Mouse (Mus musculus) limb, embryonic 14.5 days (tissue): ENCODE results near the gene Abcb7. TPM values are rescaled to one million over a fixed set of nuclear protein-coding genes. Genes with fewer than 3 reads are reported as not detected.

Experiments
- ATAC-seq: fragments of 200-750 bp; cut with Nextera tagmentation; 2 replicates; pipeline ENCODE4 v1.8.0; 2017; ENCODE audit warnings: low read depth, moderate number of reproducible peaks, moderate TSS enrichment; ENCODE audit not compliant: low FRiP score
- DNase-seq: peaks from one replicate; pipeline ENCODE4 v3.0.0-alpha.2; 2015; ENCODE audit warnings: low spot score
- H3K27ac ChIP-seq: fragments of 300-500 bp; sonication (generic); replicated peaks from 2 replicates; pipeline ENCODE4 v1.5.1; 2014; ENCODE audit warnings: low read depth, mild to moderate bottlenecking, low read length, moderate library complexity, mixed read lengths
- H3K27me3 ChIP-seq: fragments of 300-500 bp; sonication (generic); 2 replicates; pipeline ENCODE4 v1.6.1; 2014; ENCODE audit warnings: low read length, mixed read lengths; ENCODE audit not compliant: control insufficient read depth, insufficient read depth
- H3K36me3 ChIP-seq: fragments of 300-500 bp; sonication (generic); 2 replicates; pipeline ENCODE4 v1.6.1; 2014; ENCODE audit warnings: mild to moderate bottlenecking, low read length, moderate library complexity, mixed read lengths; ENCODE audit not compliant: control insufficient read depth, insufficient read depth
- H3K4me1 ChIP-seq: fragments of 300-500 bp; sonication (generic); 2 replicates; pipeline ENCODE4 v1.6.1; 2014; ENCODE audit warnings: antibody characterized with exemption, low read length, mixed read lengths; ENCODE audit not compliant: control insufficient read depth, insufficient read depth
- H3K4me2 ChIP-seq: fragments of 300-500 bp; sonication (generic); replicated peaks from 2 replicates; pipeline ENCODE4 v1.6.1; 2014; ENCODE audit warnings: low read depth, mild to moderate bottlenecking, low read length, moderate library complexity; ENCODE audit not compliant: severe bottlenecking
- H3K4me3 ChIP-seq: fragments of 300-500 bp; sonication (generic); replicated peaks from 2 replicates; pipeline ENCODE4 v1.5.1; 2014; ENCODE audit warnings: low read length
- H3K9ac ChIP-seq: fragments of 300-500 bp; sonication (generic); 2 replicates; pipeline ENCODE4 v1.6.1; 2014; ENCODE audit warnings: mild to moderate bottlenecking, low read depth, low read length, moderate library complexity; ENCODE audit not compliant: severe bottlenecking
- H3K9me3 ChIP-seq: fragments of 300-500 bp; sonication (generic); 2 replicates; pipeline ENCODE4 v1.6.1; 2016; ENCODE audit warnings: low read length; ENCODE audit not compliant: control insufficient read depth
- POLR2A ChIP-seq: fragments of 200-500 bp; IDR thresholded peaks from 2 replicates; pipeline ENCODE4 v1.8.0; 2012; ENCODE audit warnings: inconsistent platforms, mild to moderate bottlenecking, moderate library complexity, borderline replicate concordance; ENCODE audit not compliant: insufficient read depth, insufficient read length; ENCODE audit errors: extremely low read depth
- WGBS: fragments of 180-500 bp; shearing (Covaris S2); extraction: QIAGEN DNeasy Blood & Tissue Kit; methylation state at CpG from one replicate; pipeline ENCODE4 v1.1.7; 2014; 5-methylcytosine and 5-hydroxymethylcytosine counted together
- polyA plus RNA-seq, 2 experiments: library from polyadenylated mRNA; depleted of rRNA in 1 of 2; stranded (reverse) in 1 of 2; unstranded in 1 of 2; fragments of >200 nt; fragmentation: Nextera tagmentation in 1 of 2; extraction: Ambion mirVana in 1 of 2; gene quantifications; 2 replicates each; pipeline versions ENCODE4 v1.2.1 to v1.2.3; 2012 to 2014

Gene Abcb7
- polyA plus RNA-seq, 2 experiments = 5.4 to 7.0 TPM

DNA sequence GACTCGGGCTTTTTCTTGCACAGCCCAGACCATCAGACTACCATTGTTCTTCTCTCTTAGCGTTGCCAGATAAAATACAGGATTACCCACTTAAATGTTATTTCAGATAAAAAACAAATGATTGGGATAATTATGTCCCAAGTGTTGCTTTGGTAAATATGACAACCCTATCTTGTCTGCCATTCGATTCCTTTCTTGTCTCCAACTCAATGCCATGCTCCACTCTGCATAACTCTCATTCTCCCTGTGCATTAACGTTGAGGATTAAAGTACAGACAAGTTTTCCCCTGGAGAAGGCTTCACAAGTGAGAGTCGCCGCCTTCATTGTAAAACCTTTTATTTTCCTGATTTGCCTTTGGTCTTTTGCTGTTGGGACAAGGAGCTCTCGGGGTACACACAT is 339 bp upstream of the Abcb7 start:
- DNase-seq = no peak
- H3K27ac ChIP-seq = peak overlapping the region; percentile 90
- H3K4me1 ChIP-seq = no peaks in the 10 kb centered on the region
- no peaks in the 10 kb centered on the region for H3K9me3 ChIP-seq
- H3K9ac ChIP-seq = peak overlapping the region; percentile 71
- TF ChIP-seq POLR2A = no peak
- H3K36me3 ChIP-seq = no peaks in the 10 kb centered on the region
- H3K4me2 ChIP-seq = peak overlapping the region; percentile 42
- H3K27me3 ChIP-seq = no peaks in the 10 kb centered on the region
- H3K4me3 ChIP-seq = peak overlapping the region; percentile 52
- no peak for ATAC-seq
- WGBS = 44% methylated on average over 7 of the region's 7 CpGs

DNA sequence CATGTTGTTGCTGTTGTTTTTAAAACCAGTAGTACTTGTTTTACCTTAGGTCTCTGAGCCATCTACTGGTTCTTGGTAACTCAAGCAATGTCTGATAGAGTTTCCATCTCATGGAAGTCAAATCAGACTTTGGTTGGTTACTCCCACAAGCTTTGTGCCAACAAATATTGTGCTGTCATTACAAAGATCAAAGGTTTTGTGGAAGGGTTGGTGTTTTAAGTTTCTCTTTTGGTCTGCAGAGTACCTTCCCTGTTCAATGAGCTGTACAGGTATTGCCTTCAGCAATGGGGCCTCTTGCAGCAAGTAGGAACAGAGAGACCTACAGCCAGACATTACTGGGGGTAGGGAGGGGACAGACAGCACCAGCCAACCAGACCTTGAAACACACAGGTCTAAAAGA is 5.5 kb downstream of the Abcb7 start:
- Histone ChIP-seq H3K36me3 (no peaks in the 10 kb centered on the region), H3K9ac (no peak overlapping the region), H3K27ac (no peak overlapping the region), H3K9me3 (no peaks in the 10 kb centered on the region), H3K4me1 (no peaks in the 10 kb centered on the region), H3K27me3 (no peaks in the 10 kb centered on the region), H3K4me3 (no peak overlapping the region), H3K4me2 (no peak overlapping the region)
- DNase-seq = no peak
- no peak for TF ChIP-seq POLR2A
- ATAC-seq = no peak

- H3K4me2 ChIP-seq = no peak overlapping the region
- no peak overlapping the region for H3K4me3 ChIP-seq
- no peaks in the 10 kb centered on the region for H3K4me1 ChIP-seq
- no peaks in the 10 kb centered on the region for H3K9me3 ChIP-seq
- TF ChIP-seq POLR2A = no peak
- no peak for ATAC-seq
- no peak for DNase-seq
- WGBS = 69% methylated on average over 5 of the region's 5 CpGs
- no peaks in the 10 kb centered on the region for H3K27me3 ChIP-seq
- H3K27ac ChIP-seq = no peak overlapping the region
- H3K36me3 ChIP-seq = no peaks in the 10 kb centered on the region
- H3K9ac ChIP-seq = no peak overlapping the region
Measured at GRCm38 (mm10) chrX:104402463-104402862, 11.2 kb downstream of the Abcb7 start.

- no peaks in the 10 kb centered on the region for H3K4me1 ChIP-seq
- H3K4me3 ChIP-seq = no peak overlapping the region
- TF ChIP-seq POLR2A = no peak
- no peak overlapping the region for H3K9ac ChIP-seq
- no peaks in the 10 kb centered on the region for H3K36me3 ChIP-seq
- no peak for ATAC-seq
- WGBS = 83% methylated on average over 1 of the region's 1 CpGs
- no peaks in the 10 kb centered on the region for H3K9me3 ChIP-seq
- no peaks in the 10 kb centered on the region for H3K27me3 ChIP-seq
- H3K4me2 ChIP-seq = no peak overlapping the region
- H3K27ac ChIP-seq = no peak overlapping the region
- no peak for DNase-seq
Measured at GRCm38 (mm10) chrX:104401134-104401533, 12.5 kb downstream of the Abcb7 start.

GRCm38 (mm10) chrX:104397526-104397925 is 16.1 kb downstream of the Abcb7 start:
- 49% methylated on average over 1 of the region's 1 CpGs for WGBS
- ATAC-seq = no peak
- Histone ChIP-seq H3K36me3 (no peaks in the 10 kb centered on the region), H3K4me1 (no peaks in the 10 kb centered on the region), H3K4me3 (no peak overlapping the region), H3K27ac (no peak overlapping the region), H3K9me3 (no peaks in the 10 kb centered on the region), H3K4me2 (no peak overlapping the region), H3K9ac (no peak overlapping the region), H3K27me3 (no peaks in the 10 kb centered on the region)
- no peak for DNase-seq
- no peak for TF ChIP-seq POLR2A

- H3K4me2 ChIP-seq = no peak overlapping the region
- H3K36me3 ChIP-seq = no peaks in the 10 kb centered on the region
- H3K9me3 ChIP-seq = no peaks in the 10 kb centered on the region
- TF ChIP-seq POLR2A = no peak
- no peaks in the 10 kb centered on the region for H3K27me3 ChIP-seq
- ATAC-seq (no peak), DNase-seq (no peak)
- H3K9ac ChIP-seq = no peak overlapping the region
- no peaks in the 10 kb centered on the region for H3K4me1 ChIP-seq
- no peak overlapping the region for H3K4me3 ChIP-seq
- H3K27ac ChIP-seq = no peak overlapping the region
Measured at GRCm38 (mm10) chrX:104359686-104360085, 54.0 kb downstream of the Abcb7 start.
